Mouse (Mus musculus): ENCODE results near the gene Exosc5. TPM values are rescaled to one million over a fixed set of nuclear protein-coding genes. Genes with fewer than 3 reads are reported as not detected.

Exosc5 gene
- polyA plus RNA-seq, 1 experiment from 2014 or later = 35.2 TPM

GRCm38 (mm10) chr7:25619722-25619991 lies 39.3 kb upstream of the Exosc5 start:
- no peaks in the 10 kb centered on the region for H3K9me3 ChIP-seq (replicated peaks; ENCODE audit: control insufficient read depth, low read length, poor library complexity, severe bottlenecking)
- ATAC-seq = no peak
- peak overlapping the region; percentile 68 for H3K9ac ChIP-seq (ENCODE audit: low read depth, low read length)
- 26% methylated on average over 5 of the region's 5 CpGs for WGBS
- H3K27me3 ChIP-seq (ENCODE audit: control insufficient read depth, insufficient read depth, low read depth, low read length) = no peaks in the 10 kb centered on the region
- H3K27ac ChIP-seq (ENCODE audit: low read length) = peak overlapping the region; percentile 68; the same call in 1 of the 2 replicates
- no peaks in the 10 kb centered on the region; the same call in none of the 2 replicates for H3K36me3 ChIP-seq (ENCODE audit: control insufficient read depth, insufficient read depth, low read length)
- H3K4me3 ChIP-seq (ENCODE audit: low read depth, low read length) = peak overlapping the region; percentile 58
- peak overlapping the region; percentile 71 for H3K4me2 ChIP-seq (ENCODE audit: low read length)
- H3K4me1 ChIP-seq (ENCODE audit: control insufficient read depth, insufficient read depth, low read length) = peaks cover 6% of the 10 kb centered on the region

GRCm38 (mm10) chr7:25620101-25620500 lies 38.9 kb upstream of the Exosc5 start:
- Histone ChIP-seq H3K36me3 (ENCODE audit: control insufficient read depth, insufficient read depth, low read length) (peaks cover under 1% of the 10 kb centered on the region), H3K9ac (ENCODE audit: low read depth, low read length) (no peak overlapping the region), H3K4me1 (ENCODE audit: control insufficient read depth, insufficient read depth, low read length) (peaks cover 6% of the 10 kb centered on the region), H3K9me3 (replicated peaks; ENCODE audit: control insufficient read depth, low read length, poor library complexity, severe bottlenecking) (no peaks in the 10 kb centered on the region), H3K27me3 (ENCODE audit: control insufficient read depth, insufficient read depth, low read depth, low read length) (no peaks in the 10 kb centered on the region), H3K4me2 (ENCODE audit: low read length) (peak overlapping the region; percentile 71), H3K27ac (ENCODE audit: low read length) (no peak overlapping the region), H3K4me3 (ENCODE audit: low read depth, low read length) (peak overlapping the region; percentile 58)
- WGBS = 95% methylated on average over 5 of the region's 5 CpGs
- ATAC-seq = no peak

GRCm38 (mm10) chr7:25620751-25621150 lies 38.2 kb upstream of the Exosc5 start:
- Histone ChIP-seq H3K27ac (ENCODE audit: low read length) (no peak overlapping the region), H3K4me3 (ENCODE audit: low read depth, low read length) (no peak overlapping the region), H3K36me3 (ENCODE audit: control insufficient read depth, insufficient read depth, low read length) (peaks cover 2% of the 10 kb centered on the region), H3K4me1 (ENCODE audit: control insufficient read depth, insufficient read depth, low read length) (peaks cover 6% of the 10 kb centered on the region), H3K9ac (ENCODE audit: low read depth, low read length) (no peak overlapping the region), H3K27me3 (ENCODE audit: control insufficient read depth, insufficient read depth, low read depth, low read length) (no peaks in the 10 kb centered on the region), H3K4me2 (ENCODE audit: low read length) (no peak overlapping the region), H3K9me3 (replicated peaks; ENCODE audit: control insufficient read depth, low read length, poor library complexity, severe bottlenecking) (no peaks in the 10 kb centered on the region)
- no peak for ATAC-seq
- WGBS = 93% methylated on average over 11 of the region's 11 CpGs

- Histone ChIP-seq H3K36me3 (ENCODE audit: control insufficient read depth, insufficient read depth, low read length) (peaks cover 6% of the 10 kb centered on the region), H3K4me1 (ENCODE audit: control insufficient read depth, insufficient read depth, low read length) (peaks cover 10% of the 10 kb centered on the region), H3K4me3 (ENCODE audit: low read depth, low read length) (no peak overlapping the region), H3K9ac (ENCODE audit: low read depth, low read length) (no peak overlapping the region), H3K9me3 (replicated peaks; ENCODE audit: control insufficient read depth, low read length, poor library complexity, severe bottlenecking) (no peaks in the 10 kb centered on the region), H3K4me2 (ENCODE audit: low read length) (no peak overlapping the region), H3K27me3 (ENCODE audit: control insufficient read depth, insufficient read depth, low read depth, low read length) (peaks cover 7% of the 10 kb centered on the region), H3K27ac (ENCODE audit: low read length) (no peak overlapping the region)
- no peak for ATAC-seq
- WGBS = 90% methylated on average over 11 of the region's 11 CpGs
Measured at GRCm38 (mm10) chr7:25623857-25624370, 35.0 kb upstream of the Exosc5 start.

DNA sequence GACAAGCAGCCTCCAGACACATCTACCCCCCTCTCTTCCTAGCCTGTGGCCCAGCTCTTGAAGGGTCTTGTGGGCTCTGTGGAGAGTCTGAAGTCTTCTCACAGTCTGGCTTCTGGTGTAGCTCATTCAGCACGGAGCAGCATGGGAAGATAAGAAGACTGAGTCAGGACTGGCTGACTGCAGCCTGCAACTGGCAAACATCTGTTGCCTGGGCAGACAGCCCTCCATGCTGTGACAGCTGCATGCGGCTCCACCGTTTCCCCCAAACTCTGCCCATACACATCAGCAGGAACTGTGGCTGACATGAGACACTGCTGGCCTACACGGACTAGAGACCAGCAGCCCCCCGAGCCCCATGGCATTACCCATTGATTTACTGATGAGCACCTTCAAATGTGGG lies 34.1 kb upstream of the Exosc5 start:
- H3K4me2 ChIP-seq (ENCODE audit: low read length) = no peak overlapping the region
- no peak overlapping the region for H3K4me3 ChIP-seq (ENCODE audit: low read depth, low read length)
- no peaks in the 10 kb centered on the region for H3K9me3 ChIP-seq (replicated peaks; ENCODE audit: control insufficient read depth, low read length, poor library complexity, severe bottlenecking)
- peaks cover 8% of the 10 kb centered on the region for H3K4me1 ChIP-seq (ENCODE audit: control insufficient read depth, insufficient read depth, low read length)
- 90% methylated on average over 5 of the region's 5 CpGs for WGBS
- peaks cover 7% of the 10 kb centered on the region for H3K27me3 ChIP-seq (ENCODE audit: control insufficient read depth, insufficient read depth, low read depth, low read length)
- no peak for ATAC-seq
- H3K36me3 ChIP-seq (ENCODE audit: control insufficient read depth, insufficient read depth, low read length) = peaks cover 8% of the 10 kb centered on the region
- no peak overlapping the region for H3K27ac ChIP-seq (ENCODE audit: low read length)
- H3K9ac ChIP-seq (ENCODE audit: low read depth, low read length) = no peak overlapping the region

- 80% methylated on average over 10 of the region's 10 CpGs for WGBS
- Histone ChIP-seq H3K36me3 (ENCODE audit: control insufficient read depth, insufficient read depth, low read length) (peaks cover 16% of the 10 kb centered on the region), H3K9ac (ENCODE audit: low read depth, low read length) (no peak overlapping the region), H3K27ac (ENCODE audit: low read length) (no peak overlapping the region), H3K9me3 (replicated peaks; ENCODE audit: control insufficient read depth, low read length, poor library complexity, severe bottlenecking) (no peaks in the 10 kb centered on the region), H3K4me2 (ENCODE audit: low read length) (no peak overlapping the region), H3K27me3 (ENCODE audit: control insufficient read depth, insufficient read depth, low read depth, low read length) (peaks cover 7% of the 10 kb centered on the region), H3K4me1 (ENCODE audit: control insufficient read depth, insufficient read depth, low read length) (peaks cover 4% of the 10 kb centered on the region; the same call in 1 of the 2 replicates), H3K4me3 (ENCODE audit: low read depth, low read length) (no peak overlapping the region)
- no peak for ATAC-seq
Measured at GRCm38 (mm10) chr7:25625594-25626250, 33.2 kb upstream of the Exosc5 start.

DNA sequence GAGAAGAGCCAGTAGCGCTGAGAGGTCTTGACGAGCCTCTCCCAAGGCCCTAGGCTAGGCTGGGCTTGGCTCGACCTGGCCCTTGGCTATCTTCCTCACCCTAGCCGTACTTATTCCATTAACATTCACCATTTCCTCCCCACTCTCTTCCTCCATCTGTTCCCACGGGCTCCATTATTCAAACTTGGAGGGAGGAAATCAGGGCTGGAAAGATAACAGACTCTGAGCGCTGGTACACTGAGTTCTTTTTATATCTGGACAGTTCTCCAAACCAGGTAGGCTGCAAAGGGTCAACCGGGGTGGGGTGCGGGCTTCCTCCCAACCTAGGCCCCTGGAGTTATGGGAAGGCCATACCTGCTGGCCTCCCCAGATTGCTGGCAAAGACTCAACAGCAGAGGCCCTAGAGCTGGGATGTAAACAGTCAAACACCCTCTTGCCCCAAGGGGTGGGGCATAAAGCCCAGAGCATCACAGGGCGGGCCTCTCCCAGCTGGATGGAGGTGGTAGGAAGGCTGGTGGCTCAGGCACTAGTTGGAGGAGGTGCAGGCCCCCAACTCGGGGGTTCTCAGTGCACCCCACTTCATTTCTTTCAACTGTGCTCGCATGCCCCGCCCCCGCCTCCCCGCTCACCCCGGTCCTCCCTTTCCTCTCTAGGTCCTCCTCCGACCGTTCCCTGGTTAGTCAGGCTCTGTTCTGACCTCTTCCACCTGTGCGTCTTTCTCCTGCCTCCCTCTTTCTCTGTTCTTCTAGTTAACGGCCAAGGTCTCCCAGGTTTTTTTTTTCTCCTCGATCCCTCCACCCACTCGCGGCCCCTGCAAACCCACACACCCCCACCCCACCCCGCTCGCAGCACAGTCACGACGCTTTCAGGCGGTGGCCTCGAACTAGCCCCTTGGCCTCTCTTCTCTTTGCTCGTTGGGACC lies 32.2 kb upstream of the Exosc5 start, which contains the start of gene B3gnt8:
Gene B3gnt8 (plus strand): TSS at position 146 of the 922 bp plus-strand sequence.
- ATAC-seq = no peak
- H3K4me2 ChIP-seq (ENCODE audit: low read length) = peak within 1 kb of the TSS; percentile 36
- 0 out of 2 replicates have a peak within 1 kb of the TSS, but pooled peaks have one; percentile 38 for H3K9ac ChIP-seq (ENCODE audit: low read depth, low read length)
- peaks cover 7% of the 10 kb centered on the region for H3K27me3 ChIP-seq (ENCODE audit: control insufficient read depth, insufficient read depth, low read depth, low read length)
- H3K27ac ChIP-seq (ENCODE audit: low read length) = no peak within 1 kb of the TSS
- peaks cover 4% of the 10 kb centered on the region; the same call in 1 of the 2 replicates for H3K4me1 ChIP-seq (ENCODE audit: control insufficient read depth, insufficient read depth, low read length)
- H3K36me3 ChIP-seq (ENCODE audit: control insufficient read depth, insufficient read depth, low read length) = peaks cover 23% of the 10 kb centered on the region
- peak within 1 kb of the TSS; percentile 18 for H3K4me3 ChIP-seq (ENCODE audit: low read depth, low read length)
- no peaks in the 10 kb centered on the region for H3K9me3 ChIP-seq (replicated peaks; ENCODE audit: control insufficient read depth, low read length, poor library complexity, severe bottlenecking)
- WGBS = 20% methylated on average over 29 of the region's 29 CpGs

DNA sequence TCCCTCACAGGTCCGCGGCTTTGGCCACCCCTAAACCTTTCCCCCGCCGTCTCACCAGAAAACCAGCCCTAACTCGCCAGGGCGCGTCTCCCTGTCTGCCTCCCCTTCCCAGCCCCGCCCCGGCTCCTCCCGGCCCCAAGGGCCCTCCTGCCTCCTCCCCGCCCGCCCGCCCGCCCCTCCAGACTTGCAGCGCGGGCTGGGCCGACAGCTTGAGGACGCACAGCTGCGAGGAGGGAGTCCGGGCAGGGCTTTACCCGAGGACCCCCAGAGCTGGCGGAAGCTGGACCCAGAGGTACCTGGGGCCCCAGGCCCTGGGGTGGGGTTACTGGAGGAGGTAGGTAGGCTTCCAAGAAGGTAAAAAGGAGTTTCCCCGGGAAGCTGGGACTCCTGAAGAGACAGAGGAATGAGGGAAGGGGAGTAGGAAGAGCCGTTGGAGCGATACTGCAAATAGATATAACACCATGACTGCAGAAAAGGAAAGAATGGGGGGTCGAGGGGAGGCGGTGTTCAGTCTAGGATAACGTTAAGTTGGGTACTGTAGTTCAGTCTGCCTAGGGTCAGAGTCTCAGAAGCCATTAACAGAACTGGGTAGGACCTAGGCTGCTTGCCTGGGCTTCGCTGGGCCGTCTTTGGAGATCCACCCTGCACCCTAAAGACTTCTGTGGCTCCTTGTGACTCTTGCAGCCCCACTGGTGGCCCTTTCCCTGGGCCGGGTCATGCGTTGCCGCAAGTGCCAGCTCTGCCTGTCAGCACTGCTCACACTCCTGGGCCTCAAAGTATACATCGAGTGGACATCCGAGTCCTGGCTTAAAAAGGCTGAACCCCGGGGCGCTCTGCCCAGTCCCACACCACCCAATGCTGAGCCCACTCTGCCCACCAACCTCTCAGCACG lies 31.3 kb upstream of the Exosc5 start:
- Histone ChIP-seq H3K36me3 (ENCODE audit: control insufficient read depth, insufficient read depth, low read length) (peaks cover 23% of the 10 kb centered on the region), H3K4me3 (ENCODE audit: low read depth, low read length) (peak overlapping the region; percentile 18), H3K4me2 (ENCODE audit: low read length) (peak overlapping the region; percentile 36), H3K27me3 (ENCODE audit: control insufficient read depth, insufficient read depth, low read depth, low read length) (peaks cover 7% of the 10 kb centered on the region), H3K27ac (ENCODE audit: low read length) (no peak overlapping the region), H3K9ac (ENCODE audit: low read depth, low read length) (0 out of 2 replicates have a peak overlapping the region, but pooled peaks have one; percentile 38), H3K9me3 (replicated peaks; ENCODE audit: control insufficient read depth, low read length, poor library complexity, severe bottlenecking) (no peaks in the 10 kb centered on the region), H3K4me1 (ENCODE audit: control insufficient read depth, insufficient read depth, low read length) (peaks cover 4% of the 10 kb centered on the region; the same call in 1 of the 2 replicates)
- no peak for ATAC-seq
- 25% methylated on average over 30 of the region's 38 CpGs for WGBS

All from midbrain, embryonic 16.5 days (tissue).